Mouse (Mus musculus) CD4-positive, CD25-positive, alpha-beta regulatory T cell, adult 4 months (primary cell): ENCODE data around the gene Nlk. TPM values are rescaled to one million over a fixed set of nuclear protein-coding genes. Genes with fewer than 3 reads are reported as not detected.
A peak's percentile ranks its signal among the peaks of the same experiment; 100 is the strongest.

Experiments used
- ATAC-seq: one replicate; pipeline ENCODE4 v1.8.0; 2017
- polyA plus RNA-seq, 2 experiments: library from polyadenylated mRNA; unstranded; fragments of 100-300 nt; shearing (Covaris generic); gene quantifications; one replicate each; pipeline ENCODE4 v1.2.1; 2017

Gene Nlk
- 10 to 100 TPM; 17.9 to 35.2 TPM for polyA plus RNA-seq

DNA sequence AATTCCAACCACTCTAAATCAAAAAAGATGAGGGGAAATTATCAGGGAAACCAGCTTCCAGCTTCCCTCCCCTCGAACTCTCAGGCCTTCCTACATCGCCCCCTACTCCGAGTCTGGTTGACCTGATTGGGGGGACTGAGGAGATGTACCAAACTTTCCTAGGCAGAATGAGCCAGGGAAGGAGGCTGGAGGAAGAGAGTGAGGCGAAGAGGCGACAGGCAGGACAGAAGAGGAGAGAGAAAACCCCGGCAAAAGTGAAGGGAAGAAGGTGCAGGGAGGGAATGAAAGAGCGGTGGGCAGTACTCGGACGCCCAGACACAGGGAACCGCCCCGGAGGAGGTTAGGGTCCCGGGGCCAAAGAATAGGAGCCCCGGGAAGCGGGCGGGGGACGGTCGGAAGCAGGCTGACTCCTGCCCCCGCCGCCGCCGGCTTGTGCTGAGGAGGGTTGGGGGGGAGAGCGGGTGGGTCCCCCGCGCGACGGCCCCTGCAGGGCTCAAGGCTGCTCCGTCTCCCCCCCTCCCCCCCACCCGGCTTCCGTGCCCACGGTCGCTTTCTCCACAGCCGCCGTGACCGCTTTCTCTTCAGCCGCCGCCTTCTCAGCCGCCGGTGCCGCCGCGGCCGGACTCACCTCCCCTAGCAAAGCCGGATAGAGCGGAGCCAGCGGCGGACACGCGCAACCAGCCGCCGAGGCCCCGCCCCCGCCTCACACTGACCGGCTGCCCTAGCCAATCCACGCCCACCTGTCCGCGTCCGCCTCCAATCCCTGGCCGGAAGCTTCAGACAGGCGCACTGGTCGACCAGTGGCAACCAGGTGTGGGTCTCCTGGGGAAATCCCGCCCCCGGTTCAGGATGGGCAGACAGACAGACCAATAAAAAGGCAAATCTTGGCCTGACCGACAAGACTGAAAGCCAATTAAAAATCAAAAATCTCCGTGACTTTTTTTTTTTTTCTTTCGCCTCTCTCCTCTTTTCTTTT, at the start of gene Nlk:
Gene Nlk, minus strand, starts transcription at position 597 of the 976 bp plus-strand sequence.
- ATAC-seq: peak; percentile 96

DNA sequence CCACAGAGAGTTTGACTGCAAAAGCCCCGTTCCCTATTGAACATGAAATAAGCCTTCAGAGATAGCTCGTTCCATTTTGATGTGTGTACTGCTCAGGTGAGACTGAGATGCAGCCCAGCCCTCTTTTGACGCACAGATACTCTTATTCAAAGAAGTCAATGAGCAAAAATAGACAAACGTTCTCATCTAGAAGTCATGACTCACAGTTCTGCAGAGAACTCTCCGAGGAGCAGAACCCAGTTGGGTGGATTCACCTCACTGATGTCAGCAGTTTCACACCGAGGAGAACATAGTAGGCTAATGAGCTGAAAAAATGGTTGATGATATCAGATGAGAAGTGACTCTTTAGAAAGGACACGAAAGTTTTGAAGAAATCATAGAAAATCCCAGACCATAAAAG, 49.1 kb upstream of the Nlk start:
- ATAC-seq: no peak

DNA sequence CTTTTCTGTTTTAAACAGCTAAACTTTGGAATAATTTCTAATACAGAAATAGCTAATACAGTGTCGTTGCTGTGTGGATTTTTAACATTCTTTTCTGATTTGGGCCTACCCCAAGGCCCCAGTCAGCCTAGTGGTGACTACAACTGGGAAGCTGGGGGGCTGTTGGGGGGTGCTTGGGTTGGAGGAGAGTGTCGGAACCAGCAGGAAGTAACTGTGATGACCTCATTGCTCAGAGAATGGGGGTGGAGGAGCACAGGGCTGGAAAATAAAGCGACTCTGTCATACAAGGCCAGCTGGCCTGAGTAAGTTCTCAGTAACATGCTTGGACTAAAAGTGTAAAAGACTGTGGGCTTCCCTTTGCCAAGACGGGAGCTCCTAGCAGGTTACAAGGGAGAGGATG, 48.3 kb upstream of the Nlk start:
- ATAC-seq: no peak

DNA sequence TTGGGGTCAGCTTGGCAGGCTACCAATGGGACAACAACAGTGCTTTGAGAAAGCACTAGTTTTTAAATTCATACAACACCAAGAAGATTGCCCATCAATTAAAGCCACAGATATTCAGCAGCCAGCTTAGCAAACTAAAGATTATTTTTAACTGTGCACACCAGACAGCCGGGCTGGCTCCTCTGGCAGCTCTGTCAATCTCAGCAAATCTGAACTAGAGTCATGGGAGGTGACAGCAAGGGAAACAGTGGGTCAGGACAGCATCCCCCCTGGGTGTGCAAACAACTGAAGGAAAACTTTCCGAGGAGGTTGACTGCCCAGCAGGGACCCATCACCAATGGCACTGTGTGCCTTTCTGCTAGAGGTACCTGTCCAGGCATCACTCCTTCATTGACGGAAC, 45.3 kb upstream of the Nlk start:
- ATAC-seq: no peak

DNA sequence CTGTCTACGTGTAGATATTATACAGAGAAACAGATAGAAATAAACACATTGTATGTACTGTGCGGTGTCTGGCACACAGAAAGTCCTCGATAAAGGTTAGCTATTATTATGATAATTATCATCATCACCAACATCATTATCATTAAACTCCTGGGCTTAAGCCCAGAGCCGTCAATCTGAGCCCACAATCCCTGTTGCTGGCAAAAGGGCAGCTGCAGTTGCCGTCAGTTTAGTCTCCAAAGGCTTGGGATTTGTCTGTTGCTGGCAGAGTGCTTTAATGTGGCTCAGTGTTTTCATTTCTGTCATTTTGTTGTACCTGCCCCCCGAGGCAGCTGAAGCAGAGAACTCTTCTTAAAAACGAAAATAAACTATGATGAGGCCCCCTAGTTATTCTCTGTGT, 44.8 kb upstream of the Nlk start:
- no peak for ATAC-seq

DNA sequence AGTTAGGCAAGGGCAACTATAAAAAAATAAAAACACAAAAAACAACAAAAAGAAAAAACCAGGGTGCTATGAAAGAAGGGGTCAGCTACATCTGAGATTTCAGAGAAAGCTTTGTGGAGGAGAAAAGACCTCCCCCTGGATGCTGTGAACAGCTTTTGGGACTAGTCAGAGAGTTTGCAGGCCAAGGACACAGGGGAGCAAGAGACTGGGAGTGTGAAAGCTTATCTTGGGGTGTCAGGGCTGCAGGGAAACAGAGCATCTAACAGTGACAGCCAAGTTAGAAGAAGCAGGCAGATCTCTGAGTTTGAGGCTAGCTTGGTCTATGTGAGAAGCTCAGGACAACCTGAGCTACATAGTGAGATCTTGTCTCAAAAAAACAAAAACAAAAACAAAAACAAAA, 42.2 kb upstream of the Nlk start:
- ATAC-seq: no peak

DNA sequence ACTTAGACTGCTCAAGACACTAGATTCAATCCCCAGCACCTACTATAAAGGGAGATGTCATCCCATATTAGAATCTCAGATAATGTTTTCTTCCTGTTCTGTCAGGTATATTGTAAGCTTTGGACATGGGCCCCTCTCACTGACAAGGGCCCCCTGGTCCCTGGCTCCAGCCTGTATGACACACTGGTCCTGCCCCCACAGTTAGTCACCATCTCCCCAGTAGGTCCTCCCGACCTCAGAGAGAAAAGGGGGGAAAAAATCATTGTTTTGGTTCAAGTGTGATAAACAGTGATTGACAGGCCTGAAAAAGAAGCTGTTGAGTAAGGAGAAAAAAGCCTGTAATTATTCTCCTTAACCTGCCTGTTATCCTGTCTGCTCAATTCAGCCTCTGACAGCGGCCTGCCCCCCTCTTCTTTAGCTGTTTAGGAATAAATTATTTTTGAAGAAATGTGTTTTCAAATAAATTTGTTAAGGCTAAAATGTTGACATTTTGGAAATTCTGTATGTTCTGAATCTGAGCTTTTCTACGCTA, 39.8 kb upstream of the Nlk start:
- no peak for ATAC-seq

DNA sequence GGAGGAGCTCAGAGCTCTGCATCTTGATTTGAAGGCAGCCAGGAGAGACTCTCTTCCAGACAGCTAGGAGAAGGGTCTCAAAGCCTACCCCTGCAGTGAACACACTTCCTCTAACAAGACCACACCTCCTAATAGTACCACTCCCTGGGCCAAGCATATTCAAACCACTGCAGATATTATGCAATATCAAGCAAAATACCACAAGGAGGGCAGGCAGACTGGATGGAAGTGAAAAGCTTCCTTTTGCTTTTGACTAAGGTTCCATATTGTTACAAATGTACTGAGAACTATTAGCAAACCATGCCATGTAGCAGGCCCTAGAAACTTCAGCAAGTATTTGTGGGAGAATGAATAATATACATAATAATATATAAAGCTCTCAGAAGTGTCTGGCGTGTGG, 38.0 kb upstream of the Nlk start:
- ATAC-seq: no peak

DNA sequence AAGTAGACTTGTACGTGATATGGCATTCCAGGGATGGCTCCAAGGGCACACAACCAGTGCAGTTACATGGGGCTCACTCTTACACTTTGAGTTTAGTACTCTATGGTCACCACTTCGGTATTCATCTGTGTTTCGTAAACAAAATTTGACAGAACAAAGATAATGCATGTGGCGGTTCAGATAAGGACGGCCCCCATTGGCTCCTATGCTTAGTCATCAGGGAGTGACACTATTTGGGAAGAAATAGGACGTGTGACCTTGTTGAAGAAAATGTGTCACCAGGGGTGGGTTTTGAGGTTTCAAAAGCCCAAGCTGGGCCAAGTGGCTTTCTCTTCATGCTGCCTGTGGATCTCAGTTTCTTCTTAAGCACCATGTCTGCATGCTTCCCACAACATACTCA, 35.4 kb upstream of the Nlk start:
- ATAC-seq: no peak

DNA sequence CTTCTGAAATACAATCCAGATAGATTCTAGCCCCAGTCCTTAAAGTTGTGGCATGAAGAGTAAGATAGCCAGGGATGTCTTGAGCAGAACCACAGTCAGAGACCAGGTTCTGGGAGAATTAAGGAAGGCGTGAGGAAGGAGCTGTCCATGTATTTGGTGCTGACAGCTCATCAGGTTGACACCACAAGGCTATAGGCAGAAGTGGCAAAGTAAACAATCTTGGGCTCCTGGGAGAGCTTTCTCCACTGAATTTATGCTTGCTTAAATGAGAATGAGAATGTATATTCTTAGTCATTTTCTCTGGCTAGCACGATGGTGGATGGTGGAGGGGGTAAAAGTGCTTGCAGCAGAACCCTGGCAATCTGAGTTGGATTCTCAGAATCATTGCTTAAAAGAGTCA, 33.7 kb upstream of the Nlk start:
- no peak for ATAC-seq

DNA sequence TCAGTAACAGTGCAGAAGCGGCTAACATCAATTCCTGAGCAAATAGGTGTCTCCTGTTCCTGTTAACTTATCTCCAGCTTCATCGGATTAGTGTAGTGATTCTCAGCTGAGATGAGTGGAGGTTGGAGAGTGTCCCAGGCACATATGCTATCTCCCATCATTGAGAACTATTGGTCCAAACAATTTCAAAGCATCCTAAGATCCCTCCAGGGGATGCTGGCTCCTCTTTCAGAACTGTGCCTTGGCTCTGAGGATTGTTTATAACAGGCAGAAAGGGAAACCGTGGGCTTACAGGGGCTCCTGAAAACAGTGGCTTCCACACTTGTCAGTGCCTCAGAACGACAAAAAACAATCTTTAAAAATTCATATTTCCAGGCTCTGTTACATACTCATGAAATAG, 30.9 kb upstream of the Nlk start:
- ATAC-seq: no peak

DNA sequence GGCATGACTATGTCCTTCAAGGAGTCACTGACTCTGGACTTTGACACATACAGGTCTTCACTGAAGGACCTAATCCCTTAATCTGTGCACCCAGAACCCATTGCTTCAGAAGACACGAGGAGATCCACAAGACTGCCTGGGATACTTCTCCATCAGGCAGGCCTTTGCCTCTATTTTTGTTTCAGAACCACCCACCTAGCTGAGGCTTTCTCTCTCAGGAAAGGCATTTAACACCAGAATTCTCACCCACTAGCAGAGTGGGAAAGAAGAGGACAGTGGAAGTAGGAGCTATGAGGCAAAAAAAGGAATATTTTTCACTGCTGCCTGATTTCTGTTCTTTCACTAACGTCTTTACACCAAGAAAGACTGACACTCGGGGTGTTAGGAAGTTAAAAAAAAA, 29.2 kb upstream of the Nlk start:
- no peak for ATAC-seq

DNA sequence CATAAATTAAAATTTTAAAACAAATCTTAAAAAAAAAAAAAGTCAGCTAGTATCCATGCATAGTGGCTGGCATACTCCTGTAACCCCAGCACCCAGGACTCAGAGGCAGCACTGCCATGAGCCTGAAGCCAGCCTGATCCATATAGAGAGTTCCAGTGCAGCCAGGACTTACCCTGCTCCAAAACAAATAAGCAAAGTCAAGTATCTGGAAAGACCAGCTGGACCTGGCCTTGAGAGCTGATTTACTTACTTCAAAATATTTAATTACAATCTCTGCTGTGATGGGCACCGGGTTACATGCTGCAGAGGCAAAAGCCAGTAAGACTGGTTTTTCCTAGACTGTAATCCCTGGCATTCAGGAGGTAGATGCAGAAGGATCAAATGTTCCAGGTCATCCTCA, 27.6 kb upstream of the Nlk start:
- no peak for ATAC-seq

DNA sequence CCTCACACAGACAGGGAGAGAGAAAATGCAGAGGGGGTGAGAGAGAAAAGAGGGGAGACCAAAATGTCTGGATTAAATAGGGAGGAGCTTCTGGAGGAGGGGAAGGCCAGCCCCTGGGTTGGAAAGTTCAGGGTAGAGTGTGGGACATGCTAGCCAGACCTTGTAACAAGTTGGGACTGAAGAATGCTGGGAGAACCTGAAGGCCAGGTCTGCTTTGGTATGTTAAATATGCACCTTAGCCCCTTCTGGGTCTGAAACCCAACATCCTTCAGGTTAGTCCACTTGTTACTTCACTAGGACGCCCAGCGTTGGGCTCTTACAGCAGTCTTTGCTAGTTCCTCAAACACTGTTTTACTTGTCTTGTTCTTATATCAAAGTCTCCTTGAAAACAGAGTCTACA, 24.2 kb upstream of the Nlk start:
- ATAC-seq: no peak

DNA sequence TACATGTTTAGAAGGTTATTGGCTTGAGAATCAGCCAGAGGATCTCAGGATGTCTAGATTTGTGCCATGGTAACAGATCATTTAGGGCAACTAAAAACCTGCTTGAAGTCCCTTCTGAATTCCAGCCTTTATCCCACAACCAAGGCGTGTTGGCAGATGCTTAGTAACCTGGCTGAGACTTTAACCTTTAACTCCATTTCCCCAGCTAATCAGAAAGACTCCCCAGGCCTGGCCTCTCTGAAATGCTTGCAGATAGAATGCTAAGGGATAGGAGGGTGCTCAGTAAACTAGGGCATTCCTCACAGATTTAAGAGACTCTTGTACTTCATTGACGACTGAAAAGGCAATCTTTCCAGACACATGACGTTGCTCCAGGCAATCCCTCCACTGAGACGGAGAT, 20.5 kb upstream of the Nlk start:
- ATAC-seq: no peak

DNA sequence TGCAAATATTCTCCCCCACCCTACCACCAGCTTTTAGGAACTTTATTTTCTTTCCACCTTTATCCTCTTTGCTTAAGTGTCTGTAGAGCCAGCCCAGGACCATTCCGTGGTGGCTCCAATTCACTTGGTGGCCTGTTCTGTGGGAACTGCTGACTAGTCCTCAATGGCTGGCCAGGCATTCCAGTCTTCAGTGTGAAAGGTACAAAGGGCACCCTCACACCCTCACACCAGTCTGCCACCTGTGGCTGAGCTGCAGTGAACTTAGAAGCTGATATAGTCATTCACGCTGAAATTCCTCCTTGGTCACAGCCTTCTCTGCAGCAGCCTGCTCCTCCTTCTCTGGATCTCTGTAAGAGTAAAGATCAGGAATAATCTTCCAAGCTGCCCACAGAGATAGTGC, 11.5 kb upstream of the Nlk start:
- no peak for ATAC-seq

DNA sequence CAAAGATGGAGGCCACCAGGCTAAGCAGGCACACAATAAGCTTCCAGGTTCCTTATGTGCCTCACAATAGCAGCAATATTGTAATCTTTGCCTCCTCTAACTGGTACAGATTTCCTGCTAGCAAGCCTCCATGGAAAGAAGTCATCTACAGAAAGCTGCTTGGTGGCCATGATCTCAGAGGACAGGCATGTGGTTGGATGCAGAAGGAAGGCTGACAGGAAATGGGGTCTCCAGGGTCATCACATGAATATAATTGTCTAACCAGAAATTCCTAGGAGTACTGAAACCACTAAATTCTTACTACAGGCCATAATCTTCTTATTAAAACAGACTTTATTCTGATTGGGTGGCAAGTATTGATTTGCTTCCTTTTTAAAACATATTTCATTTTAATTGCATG, 8.9 kb upstream of the Nlk start:
- ATAC-seq: no peak

DNA sequence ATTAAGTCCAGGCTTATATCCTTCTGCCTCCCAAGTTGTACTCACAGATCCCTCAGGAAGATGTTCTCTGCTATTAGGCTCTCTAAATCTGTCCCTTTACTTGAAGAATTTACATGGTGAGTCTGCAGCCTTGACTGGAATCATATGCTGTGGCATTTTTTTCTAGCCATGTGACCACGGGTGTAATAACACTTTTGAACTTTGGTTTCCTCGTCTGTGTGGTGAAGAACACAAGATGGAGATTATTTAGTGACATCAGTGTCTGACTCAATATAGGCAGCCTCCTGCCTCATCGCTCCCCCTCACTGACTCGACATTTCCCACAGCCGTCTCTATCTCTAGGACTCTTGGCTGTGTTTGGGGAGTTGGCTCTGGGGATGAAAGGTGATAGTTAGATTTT, 5.9 kb upstream of the Nlk start:
- no peak for ATAC-seq

DNA sequence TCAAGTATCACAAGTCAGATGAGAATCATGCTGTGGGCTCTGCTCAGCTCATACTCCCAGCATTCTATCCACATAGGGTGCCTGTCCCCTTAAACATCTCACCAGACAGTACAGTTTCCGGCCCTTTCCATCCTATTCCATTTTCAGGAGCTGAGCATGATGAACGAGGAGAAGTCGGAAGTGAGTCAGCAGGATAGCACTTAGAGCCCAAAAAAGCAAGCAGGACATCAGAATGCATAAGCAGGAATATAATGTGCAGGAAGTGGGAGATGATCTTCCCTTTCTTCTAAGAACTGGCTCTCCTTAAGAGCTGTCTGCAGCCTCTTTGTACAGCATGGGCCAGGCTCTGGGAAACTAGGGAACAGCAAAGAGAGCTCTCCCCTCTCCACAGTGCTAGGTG, 5.1 kb upstream of the Nlk start:
- ATAC-seq: no peak

DNA sequence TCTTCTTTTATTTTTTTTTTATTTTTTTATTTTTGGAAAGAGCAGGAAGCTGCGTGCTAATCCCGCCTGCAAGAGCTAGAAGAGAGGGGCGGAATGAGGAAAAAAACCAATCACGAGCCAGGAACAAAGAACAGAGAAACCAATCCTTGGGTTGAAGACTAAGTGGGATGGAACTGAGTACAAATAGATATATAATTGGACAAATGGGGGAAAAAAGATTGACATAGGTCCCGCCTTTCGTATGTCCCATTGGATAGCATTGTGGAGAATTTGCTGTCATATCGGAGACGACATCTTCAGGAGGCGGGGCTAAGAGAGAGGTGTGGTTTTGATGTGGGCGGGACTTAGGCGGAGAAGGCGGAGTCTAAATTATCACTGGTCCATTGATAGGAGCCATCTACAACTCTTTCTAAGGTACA, 589 bp upstream of the Nlk start:
- peak; percentile 77 for ATAC-seq

DNA sequence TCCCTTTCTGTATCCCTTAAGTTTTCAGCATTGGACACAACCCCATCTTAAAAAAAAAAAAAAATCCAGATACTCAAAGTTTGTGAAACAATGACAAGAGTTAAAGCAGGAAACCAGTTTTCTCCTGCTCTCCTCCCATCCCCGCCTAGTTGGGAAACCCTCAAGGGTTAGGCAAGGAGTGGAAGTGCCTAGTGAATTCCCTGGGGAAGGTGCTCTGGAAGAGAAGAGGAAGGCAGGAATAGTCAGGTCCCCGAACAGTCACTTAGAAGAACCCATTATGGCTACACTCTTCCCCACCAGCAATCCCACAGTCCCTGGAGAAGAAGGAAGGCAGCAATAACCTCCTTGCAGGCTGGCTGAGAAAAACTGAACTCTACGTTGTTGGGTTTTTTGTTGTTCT, 2.9 kb downstream of the Nlk start:
- no peak for ATAC-seq

DNA sequence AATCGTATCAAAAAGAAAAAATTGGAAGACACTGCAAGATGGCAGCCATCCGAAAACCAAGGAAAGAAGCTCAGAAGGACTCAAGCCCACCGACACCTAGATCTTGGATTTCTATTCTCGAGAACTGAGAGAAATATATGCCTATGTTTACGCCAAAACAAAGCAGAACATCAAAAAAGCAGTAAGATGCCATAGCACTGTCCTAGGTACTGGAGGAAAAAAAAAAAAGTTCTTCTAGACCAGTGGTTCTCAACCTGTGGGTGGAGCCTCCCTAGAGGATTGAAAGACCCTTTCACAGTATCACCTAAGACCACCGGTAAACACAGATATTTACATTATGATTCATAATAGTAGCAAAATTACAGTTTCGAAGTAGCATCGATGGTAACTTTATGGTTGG, 3.9 kb downstream of the Nlk start:
- ATAC-seq: no peak

DNA sequence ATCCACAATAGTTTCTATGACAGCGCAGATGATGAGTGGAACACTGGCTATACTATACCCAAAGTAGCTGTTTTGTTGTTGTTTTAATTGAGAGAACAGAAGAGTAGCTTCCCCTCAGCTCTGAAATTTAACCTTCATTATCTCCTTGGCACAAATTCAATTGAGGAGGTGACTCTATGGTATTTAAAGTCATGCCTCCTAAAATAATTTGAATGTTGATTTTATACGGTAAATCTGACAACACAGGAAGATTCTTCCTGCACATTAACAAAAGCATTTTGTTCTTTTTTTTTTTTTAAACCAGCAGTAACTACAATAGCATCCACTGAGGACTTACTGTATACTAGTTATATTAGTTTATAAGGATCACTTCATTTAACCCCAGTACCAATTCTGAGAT, 6.0 kb downstream of the Nlk start:
- ATAC-seq: peak; percentile 48

DNA sequence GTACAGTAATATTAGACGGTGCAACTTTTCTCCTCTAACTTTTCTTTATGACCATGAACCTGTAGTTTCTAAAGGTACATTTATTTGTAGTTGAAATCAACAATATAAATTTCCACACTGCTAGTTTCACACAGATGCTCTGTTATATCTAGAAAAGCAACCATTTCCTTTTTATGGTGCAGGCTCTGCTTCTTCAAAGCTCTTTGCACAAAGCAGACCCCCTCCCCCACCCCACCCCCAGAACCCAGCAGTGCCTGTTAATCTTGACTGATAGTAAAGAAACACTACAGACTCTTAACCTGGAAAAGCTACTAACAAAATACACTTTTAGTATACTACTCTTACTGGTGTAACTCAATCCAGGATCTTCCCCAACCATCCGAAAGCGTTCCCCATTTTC, 6.6 kb downstream of the Nlk start:
- ATAC-seq: peak; percentile 61

DNA sequence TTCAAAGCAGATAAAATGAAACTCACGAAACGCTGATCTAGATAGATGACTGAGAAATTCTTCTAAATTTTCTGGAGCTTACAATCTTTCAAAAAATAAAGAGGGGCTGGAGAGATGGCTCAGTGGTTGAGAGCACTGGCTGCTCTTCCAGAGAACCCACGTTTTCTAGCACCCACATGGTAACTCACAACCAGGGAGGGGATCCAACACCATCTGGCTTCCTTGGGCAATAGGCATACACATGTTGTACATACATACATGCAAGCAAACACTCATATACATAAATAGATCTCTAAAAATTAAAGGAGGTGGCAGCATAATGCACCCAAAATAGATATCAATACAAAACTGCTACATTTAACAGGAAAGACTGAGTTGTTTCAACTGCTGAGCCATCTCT, 16.1 kb downstream of the Nlk start:
- ATAC-seq: no peak
